Mouse (Mus musculus) Patski (cell line): ENCODE measurements around the gene Mindy1. TPM values are rescaled to one million over a fixed set of nuclear protein-coding genes. Genes with fewer than 3 reads are reported as not detected.
"Not testable (repeated sequence)": the region's sequence is repeated elsewhere in the genome, so short reads cannot be mapped to it uniquely, and the experiment has no call there.

Experiments
- ATAC-seq: fragments of 100-300 bp; one replicate; pipeline ENCODE4 v1.8.0; 2021
- CTCF ChIA-PET: fragments of 350-600 bp; sonication (Branson Sonifier 250); formaldehyde crosslinking; loops from one replicate; lab custom pipeline; 2022; ENCODE audit warnings: inconsistent platforms; lab: Charles Lee
- POLR2A ChIA-PET: fragments of 350-600 bp; sonication (Branson Sonifier 250); formaldehyde crosslinking; loops from one replicate; lab custom pipeline; 2022; ENCODE audit warnings: antibody characterized with exemption, inconsistent platforms; lab: Charles Lee
- DNase-seq: peaks from one replicate; pipeline ENCODE4 v3.0.0-alpha.2; 2011; ENCODE audit warnings: low read depth, low spot score
- H3K27me3 ChIP-seq: fragments of 371-371 bp; one replicate; pipeline ENCODE4 v1.5.1; 2021
- CTCF ChIP-seq: fragments of 100-300 bp; IDR thresholded peaks from one replicate; pipeline ENCODE4 v1.5.1; 2021
- in situ Hi-C: fragments of 300-500 bp; cut with MboI; formaldehyde crosslinking; loops from 3 replicates; pipeline ENCODE4 v1.11.1; 2018; ENCODE audit warnings: low pct_unique_long_range_greater_than_20kb, mixed read lengths
- polyA plus RNA-seq: library from polyadenylated mRNA; unstranded; gene quantifications from one replicate; pipeline ENCODE4 v1.2.3, GENCODE M21; 2021

The Mindy1 gene
- polyA plus RNA-seq, 1 experiment from 2014 or later, result 80.5 TPM

DNA sequence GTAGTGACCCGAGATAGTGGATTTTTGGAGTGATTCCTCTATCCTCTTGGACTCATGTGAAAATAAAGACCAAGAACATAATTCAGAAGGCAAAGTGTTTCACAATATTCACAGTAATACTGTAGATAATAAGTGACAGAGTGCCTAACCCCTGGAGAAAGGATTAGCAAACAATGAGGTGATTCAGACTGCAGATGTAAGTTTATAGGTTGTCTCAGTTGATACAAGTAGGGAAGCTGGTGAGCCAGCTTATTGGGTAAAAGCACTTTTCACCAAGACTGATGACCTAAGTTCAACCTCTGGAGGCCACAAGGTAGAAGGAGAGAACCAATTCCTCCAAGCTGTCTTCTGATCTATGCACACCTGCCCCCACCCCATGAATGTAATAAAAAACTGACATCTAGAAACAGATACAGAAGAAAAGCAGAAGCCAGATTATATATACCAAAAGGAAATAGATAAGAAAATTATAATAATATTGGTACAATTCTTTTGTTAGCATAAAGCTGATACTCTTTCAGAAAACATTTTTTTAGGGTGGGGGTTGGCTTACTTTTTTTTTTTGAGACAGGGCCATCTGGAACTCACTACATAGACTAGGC, 47.8 kb downstream of the Mindy1 start:
- in situ Hi-C loops, result no loop called here
- no peaks in the 10 kb centered on the region for H3K27me3 ChIP-seq
- DNase-seq (peak; percentile 47), ATAC-seq (peak; percentile 21)
- POLR2A ChIA-PET, result interaction anchor here (1.0 to 1.2 kb wide), 2 partner anchors 10 to 48 kb away, joined by 5 read pairs; no protein-coding TSS in a partner anchor
- TF ChIP-seq CTCF, result no peak
- CTCF ChIA-PET, result interaction anchor here (1.0 to 2.3 kb wide), 3 partner anchors 10 to 122 kb away, joined by 3 to 8 read pairs (median 4); no protein-coding TSS in a partner anchor

DNA sequence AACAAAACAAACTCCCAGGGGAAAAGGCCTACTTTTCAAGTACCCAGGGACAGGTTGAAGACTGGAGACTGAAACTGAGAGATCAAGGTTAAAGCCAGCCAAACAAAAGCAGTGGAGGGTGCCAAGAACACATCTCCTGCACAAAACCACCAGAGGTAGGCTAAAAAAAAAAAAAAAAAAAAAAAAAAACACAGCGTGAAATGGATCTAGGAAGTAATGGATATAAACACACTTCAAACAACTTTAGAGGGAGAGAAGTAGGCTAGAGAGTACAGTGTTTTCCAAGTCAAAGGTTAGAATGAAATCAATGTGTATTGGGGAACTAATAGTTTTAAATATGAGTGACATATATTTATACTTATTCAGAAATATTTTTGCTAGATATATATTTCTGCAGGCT, 50.4 kb downstream of the Mindy1 start:
- DNase-seq, result no peak

DNA sequence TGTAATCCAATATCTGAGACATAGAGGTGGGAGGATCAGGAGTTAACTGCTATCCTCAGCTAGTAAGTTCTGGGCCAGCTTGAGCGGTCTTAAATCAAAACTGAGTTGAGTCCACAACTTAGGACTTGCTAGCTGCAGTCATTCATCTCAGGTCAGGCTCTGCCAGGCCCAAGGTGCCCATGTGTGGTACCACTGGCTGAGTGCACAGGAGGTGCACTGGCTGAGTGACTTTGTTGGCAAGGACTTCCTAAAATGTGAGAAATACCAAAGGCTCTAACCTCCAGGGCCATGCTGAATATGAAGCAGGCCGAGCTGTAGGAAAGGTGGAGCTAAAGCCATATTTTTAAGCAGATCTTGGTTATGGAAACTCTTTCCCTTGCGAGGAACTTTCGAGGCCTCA, 56.2 kb downstream of the Mindy1 start:
- no peak for ATAC-seq
- ChIA-PET POLR2A (interaction anchor here (0.8 kb wide), 1 partner anchor 13 kb away, joined by 3 read pairs; no protein-coding TSS in a partner anchor), CTCF (interaction anchor here (1.2 to 6.6 kb wide), 5 partner anchors 11 to 114 kb away, joined by 3 to 33 read pairs (median 4); no protein-coding TSS in a partner anchor)
- DNase-seq, result no peak
- H3K27me3 ChIP-seq, result no peaks in the 10 kb centered on the region
- TF ChIP-seq CTCF, result no peak
- in situ Hi-C loops, result no loop called here

More for the DNA sequence above, 50.4 kb downstream of the Mindy1 start:
- TF ChIP-seq CTCF, result no peak
- CTCF ChIA-PET, result interaction anchor here (1.3 kb wide), 1 partner anchor 21 kb away, joined by 4 read pairs; no protein-coding TSS in a partner anchor
- no peak for ATAC-seq
- H3K27me3 ChIP-seq, result no peaks in the 10 kb centered on the region
- in situ Hi-C loops, result no loop called here
- POLR2A ChIA-PET, result interaction anchor here (0.7 kb wide), 2 partner anchors 124 to 127 kb away, joined by 4 to 6 read pairs; no protein-coding TSS in a partner anchor

DNA sequence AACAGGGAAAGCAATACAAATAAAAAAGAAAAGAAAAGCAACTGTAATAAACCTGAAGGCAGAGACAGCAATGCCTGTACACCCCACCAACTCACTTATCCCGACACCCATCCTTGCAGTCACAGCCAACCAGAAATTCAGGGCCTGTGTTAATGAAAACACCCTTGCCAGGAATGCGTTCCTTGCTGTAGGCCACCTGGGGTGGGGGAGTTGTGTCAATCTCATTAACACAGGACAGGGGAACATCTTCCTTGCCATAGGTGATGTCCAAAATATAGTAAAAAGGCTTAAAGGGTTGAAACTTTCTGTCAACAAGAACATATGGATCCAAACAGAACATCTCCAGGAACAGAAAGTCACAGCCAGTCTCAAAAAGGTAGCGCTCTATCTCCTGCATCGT, 57.1 kb downstream of the Mindy1 start:
- CTCF ChIA-PET, result interaction anchor here (0.9 to 6.6 kb wide), 2 partner anchors 10 to 27 kb away, joined by 4 to 33 read pairs; no protein-coding TSS in a partner anchor
- no peaks in the 10 kb centered on the region for H3K27me3 ChIP-seq
- DNase-seq (no peak), ATAC-seq (no peak)
- POLR2A ChIA-PET, result no interaction called here
- in situ Hi-C loops, result no loop called here
- TF ChIP-seq CTCF, result no peak

DNA sequence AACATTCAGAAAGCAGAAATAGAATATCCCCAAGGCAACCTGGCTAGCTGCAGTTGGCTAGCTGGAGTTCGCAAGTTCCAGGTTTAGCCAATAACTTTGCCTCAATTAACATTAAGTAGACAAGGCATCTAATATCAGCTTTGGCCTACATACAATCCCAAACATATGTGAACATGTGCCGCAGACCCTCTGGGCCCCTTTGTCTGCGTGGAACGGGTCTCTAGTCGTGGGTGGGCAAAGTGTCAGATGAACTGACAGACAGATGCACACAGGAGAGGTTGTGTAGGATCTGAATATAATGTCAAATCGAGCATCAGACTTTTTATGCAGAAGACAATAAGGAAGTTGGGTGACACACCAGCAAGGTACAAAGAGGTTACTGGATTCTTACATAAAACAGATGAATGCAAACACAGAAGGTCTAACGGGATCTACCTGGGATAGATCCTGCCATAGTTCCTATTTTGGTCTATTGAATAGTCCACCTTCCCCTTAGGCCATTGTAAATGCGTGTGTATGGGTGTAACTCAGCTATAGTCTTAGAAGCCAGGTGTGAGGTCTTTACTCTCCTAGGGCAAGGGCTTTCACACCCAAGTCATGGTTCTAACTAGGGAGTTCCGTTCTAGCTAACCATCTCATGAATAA, 62.3 kb downstream of the Mindy1 start:
- H3K27me3 ChIP-seq, ATAC-seq, DNase-seq, POLR2A ChIA-PET: not testable (repeated sequence)
- in situ Hi-C loops, result loop anchor here (10.0 kb wide), 1 partner anchor 121 kb away; no protein-coding TSS in a partner anchor
- CTCF ChIA-PET, result interaction anchor here (1.4 to 2.7 kb wide), 2 partner anchors 33 to 107 kb away, joined by 5 to 6 read pairs; no protein-coding TSS in a partner anchor

Other genes starting within 250 kb of the Mindy1 start
- gene Psmd4, start 238.7 kb upstream of the Mindy1 start, polyA plus RNA-seq, result 355 TPM
- 94.1 TPM for gene Pip5k1a, start 174.4 kb upstream of the Mindy1 start, polyA plus RNA-seq
- 120 TPM for gene Vps72, start 170.3 kb upstream of the Mindy1 start, polyA plus RNA-seq
- 0.44 TPM for gene Tmod4, start 156.9 kb upstream of the Mindy1 start, polyA plus RNA-seq
- 54.6 TPM for gene Scnm1, start 147.3 kb upstream of the Mindy1 start, polyA plus RNA-seq
- gene Lysmd1, start 147.3 kb upstream of the Mindy1 start, polyA plus RNA-seq, result 16.6 TPM
- gene Tnfaip8l2, start 139.0 kb upstream of the Mindy1 start, polyA plus RNA-seq, result 0.63 TPM
- gene Sema6c, start 120.9 kb upstream of the Mindy1 start, polyA plus RNA-seq, result 17.0 TPM
- gene Gabpb2, start 63.4 kb upstream of the Mindy1 start, polyA plus RNA-seq, result 25.8 TPM
- 165 TPM for gene Cdc42se1, start 52.6 kb upstream of the Mindy1 start, polyA plus RNA-seq
- 65.8 TPM for gene Mllt11, start 49.2 kb upstream of the Mindy1 start, polyA plus RNA-seq
- gene Gm128, start 39.7 kb upstream of the Mindy1 start, polyA plus RNA-seq, result 0.06 TPM
- 0.24 TPM for gene Bnipl, start 30.2 kb upstream of the Mindy1 start, polyA plus RNA-seq
- 42.2 TPM for gene Prune1, start 731 bp downstream of the Mindy1 start, polyA plus RNA-seq
- 7.1 TPM for gene Anxa9, start 25.8 kb downstream of the Mindy1 start, polyA plus RNA-seq
- 366 TPM for gene Cers2, start 33.4 kb downstream of the Mindy1 start, polyA plus RNA-seq
- gene Setdb1, start 75.9 kb downstream of the Mindy1 start, polyA plus RNA-seq, result 58.6 TPM
- gene 4930558C23Rik, start 121.5 kb downstream of the Mindy1 start, polyA plus RNA-seq, result not detected
- 54.8 TPM for gene Arnt, start 153.0 kb downstream of the Mindy1 start, polyA plus RNA-seq
- gene Ctsk, start 217.9 kb downstream of the Mindy1 start, polyA plus RNA-seq, result 1.1 TPM
- gene Ctss, start 245.4 kb downstream of the Mindy1 start, polyA plus RNA-seq, result not detected